Mouse (Mus musculus) CH12.LX (cell line): ENCODE results near the gene Rtn2. TPM values are rescaled to one million over a fixed set of nuclear protein-coding genes. Genes with fewer than 3 reads are reported as not detected.

Experiments used
- DNase-seq: peaks from one replicate; pipeline ENCODE4 v3.0.0-alpha.2; 2013; ENCODE audit errors: extremely low read depth
- H3K27ac ChIP-seq: 2 replicates; pipeline ENCODE4 v1.5.1; 2012; ENCODE audit warnings: low read depth, mild to moderate bottlenecking, control low read depth, moderate library complexity; ENCODE audit not compliant: insufficient read depth
- H3K27me3 ChIP-seq: replicated peaks from 2 replicates; pipeline ENCODE3; 2012; ENCODE audit warnings: inconsistent platforms
- H3K36me3 ChIP-seq, 2 experiments: replicated peaks in 1 of 2; 2 replicates each; pipeline versions ENCODE3 to v1.6.1; 2012; ENCODE audit warnings: inconsistent platforms in 1 of 2, low read length in 1 of 2, mild to moderate bottlenecking in 1 of 2, mixed read lengths in 1 of 2, moderate library complexity in 1 of 2; ENCODE audit not compliant: control insufficient read depth in 1 of 2, insufficient read depth in 1 of 2
- H3K4me1 ChIP-seq, 2 experiments: 2 replicates each; pipeline ENCODE4 v1.6.1; 2012; ENCODE audit warnings: inconsistent platforms in 1 of 2, moderate library complexity in 1 of 2; ENCODE audit not compliant: insufficient read depth in 2 of 2, control insufficient read depth in 1 of 2
- H3K4me2 ChIP-seq: 2 replicates; pipeline ENCODE4 v1.6.1; 2012; ENCODE audit warnings: low read depth, mild to moderate bottlenecking, control low read depth; ENCODE audit not compliant: poor library complexity, insufficient read depth, severe bottlenecking
- H3K4me3 ChIP-seq, 3 experiments: fragments of 150-350 bp in 1 of 3; sonication (generic) in 1 of 3; replicated peaks in 1 of 3; 2 replicates each; pipeline versions ENCODE3 to v1.5.1; 2011 to 2012; ENCODE audit warnings: low read depth in 2 of 3, low read length in 2 of 3, mild to moderate bottlenecking in 2 of 3, moderate library complexity in 2 of 3, control low read depth in 1 of 3, improper control_type of control experiment in 1 of 3, inconsistent platforms in 1 of 3, mixed read lengths in 1 of 3; ENCODE audit not compliant: poor library complexity in 1 of 3
- H3K79me2 ChIP-seq: replicated peaks from 2 replicates; pipeline ENCODE4 v1.6.1; 2012; ENCODE audit warnings: mild to moderate bottlenecking, moderate library complexity; ENCODE audit not compliant: control insufficient read depth, poor library complexity, insufficient read depth, severe bottlenecking; ENCODE audit errors: extremely low read depth
- H3K9ac ChIP-seq: 2 replicates; pipeline ENCODE4 v1.6.1; 2012; ENCODE audit warnings: low read depth, mild to moderate bottlenecking, control low read depth, moderate library complexity; ENCODE audit not compliant: insufficient read depth
- H3K9me3 ChIP-seq: replicated peaks from 2 replicates; pipeline ENCODE3; 2012; ENCODE audit warnings: low read length, inconsistent platforms, mixed read lengths
- BHLHE40 ChIP-seq: IDR thresholded peaks from 2 replicates; pipeline ENCODE4 v1.6.1; 2011; ENCODE audit warnings: mild to moderate bottlenecking, low read depth, low read length, improper control_type of control experiment
- CHD1 ChIP-seq: IDR thresholded peaks from 2 replicates; pipeline ENCODE4 v1.6.1; 2012; ENCODE audit warnings: low read depth, low read length, improper control_type of control experiment, inconsistent platforms
- CHD2 ChIP-seq: IDR thresholded peaks from 2 replicates; pipeline ENCODE4 v1.6.1; 2011; ENCODE audit warnings: low read length, improper control_type of control experiment
- CTCF ChIP-seq, 2 experiments: IDR thresholded peaks in 1 of 2; conservative IDR thresholded peaks in 1 of 2; 2 replicates each; pipeline ENCODE4 v1.5.1; 2011 to 2012; ENCODE audit warnings: low read depth in 2 of 2, low read length in 2 of 2, improper control_type of control experiment in 1 of 2, inconsistent platforms in 1 of 2, mild to moderate bottlenecking in 1 of 2, moderate library complexity in 1 of 2
- E2F4 ChIP-seq: IDR thresholded peaks from 2 replicates; pipeline ENCODE4 v1.6.1; 2011; ENCODE audit warnings: low read depth, low read length, improper control_type of control experiment; ENCODE audit not compliant: insufficient replicate concordance
- EP300 ChIP-seq: IDR thresholded peaks from 2 replicates; pipeline ENCODE4 v1.6.1; 2011; ENCODE audit warnings: low read length, improper control_type of control experiment
- ETS1 ChIP-seq: conservative IDR thresholded peaks from 2 replicates; pipeline ENCODE4 v1.6.1; 2012; ENCODE audit warnings: low read depth, mild to moderate bottlenecking, inconsistent platforms, low read length, improper control_type of control experiment, moderate library complexity
- GABPA ChIP-seq: IDR thresholded peaks from 2 replicates; pipeline ENCODE4 v1.6.1; 2012; ENCODE audit warnings: low read depth, low read length, improper control_type of control experiment, inconsistent platforms; ENCODE audit not compliant: insufficient replicate concordance
- HCFC1 ChIP-seq: IDR thresholded peaks from 2 replicates; pipeline ENCODE4 v1.6.1; 2012; ENCODE audit warnings: low read depth, mild to moderate bottlenecking, inconsistent platforms, low read length, improper control_type of control experiment
- IRF4 ChIP-seq: IDR thresholded peaks from 2 replicates; pipeline ENCODE4 v1.6.1; 2014; ENCODE audit warnings: low read depth, mild to moderate bottlenecking, inconsistent platforms, low read length, improper control_type of control experiment
- JUND ChIP-seq: conservative IDR thresholded peaks from 2 replicates; pipeline ENCODE4 v1.6.1; 2011; ENCODE audit warnings: low read depth, low read length, improper control_type of control experiment
- KAT2A ChIP-seq: IDR thresholded peaks from 2 replicates; pipeline ENCODE4 v1.6.1; 2012; ENCODE audit warnings: low read length, improper control_type of control experiment, inconsistent platforms; ENCODE audit not compliant: insufficient replicate concordance
- MAFK ChIP-seq: IDR thresholded peaks from 2 replicates; pipeline ENCODE4 v1.6.1; 2011; ENCODE audit warnings: low read length, improper control_type of control experiment; ENCODE audit not compliant: insufficient replicate concordance
- MAX ChIP-seq: IDR thresholded peaks from 2 replicates; pipeline ENCODE4 v1.6.1; 2011; ENCODE audit warnings: low read length, improper control_type of control experiment
- MAZ ChIP-seq: IDR thresholded peaks from 2 replicates; pipeline ENCODE4 v1.6.1; 2012; ENCODE audit warnings: low read depth, mild to moderate bottlenecking, inconsistent platforms, low read length, improper control_type of control experiment, moderate library complexity
- MXI1 ChIP-seq: IDR thresholded peaks from 2 replicates; pipeline ENCODE4 v1.6.1; 2011; ENCODE audit warnings: mild to moderate bottlenecking, low read depth, low read length, improper control_type of control experiment
- NELFE ChIP-seq: IDR thresholded peaks from 2 replicates; pipeline ENCODE4 v1.6.1; 2011; ENCODE audit warnings: low read depth, low read length, improper control_type of control experiment
- RAD21 ChIP-seq: IDR thresholded peaks from 2 replicates; pipeline ENCODE4 v1.6.1; 2011; ENCODE audit warnings: low read depth, mild to moderate bottlenecking, low read length, improper control_type of control experiment, moderate library complexity
- UBTF ChIP-seq: IDR thresholded peaks from 2 replicates; pipeline ENCODE4 v1.6.1; 2012; ENCODE audit warnings: low read depth, mild to moderate bottlenecking, inconsistent platforms, low read length, improper control_type of control experiment, moderate library complexity
- USF1 ChIP-seq: IDR thresholded peaks from 2 replicates; pipeline ENCODE4 v1.6.1; 2014; ENCODE audit warnings: low read depth, mild to moderate bottlenecking, inconsistent platforms, low read length, improper control_type of control experiment
- ZC3H11A ChIP-seq: IDR thresholded peaks from 2 replicates; pipeline ENCODE4 v1.6.1; 2012; ENCODE audit warnings: low read depth, mild to moderate bottlenecking, inconsistent platforms, low read length, improper control_type of control experiment
- ZKSCAN1 ChIP-seq: IDR thresholded peaks from 2 replicates; pipeline ENCODE4 v1.6.1; 2012; ENCODE audit warnings: low read depth, inconsistent platforms, low read length, improper control_type of control experiment, borderline replicate concordance
- dilution Hi-C: fragments of 300-500 bp; cut with MboI; formaldehyde crosslinking; loops from 2 replicates; pipeline ENCODE4 v1.14.3; 2020; ENCODE audit warnings: low sequenced_read_pairs; ENCODE audit not compliant: extremely low pct_unique_long_range_greater_than_20kb, extremely low pct_ligation_motif_present
- in situ Hi-C: fragments of 300-500 bp; cut with MboI; formaldehyde crosslinking; loops from 3 replicates; pipeline ENCODE4 v1.14.3; 2019; ENCODE audit warnings: low sequenced_read_pairs, low pct_ligation_motif_present, low pct_unique_long_range_greater_than_20kb, mixed read lengths
- polyA plus RNA-seq: library from polyadenylated mRNA; unstranded; fragments of >175 nt; gene quantifications from 2 replicates; pipeline ENCODE4 v1.2.1, GENCODE M21; 2012; ENCODE audit warnings: low read depth; ENCODE audit not compliant: insufficient read length
- total RNA-seq, 2 experiments: library from RNA; depleted of rRNA; stranded (reverse); fragments of 300-350 nt in 1 of 2; fragments of >200 nt in 1 of 2; gene quantifications; 2 replicates each; pipeline ENCODE4 v1.2.3; 2012 to 2014

The Rtn2 gene
- total and polyA plus RNA-seq, 3 experiments, result 0.56 to 0.76 (median 0.72) TPM

DNA sequence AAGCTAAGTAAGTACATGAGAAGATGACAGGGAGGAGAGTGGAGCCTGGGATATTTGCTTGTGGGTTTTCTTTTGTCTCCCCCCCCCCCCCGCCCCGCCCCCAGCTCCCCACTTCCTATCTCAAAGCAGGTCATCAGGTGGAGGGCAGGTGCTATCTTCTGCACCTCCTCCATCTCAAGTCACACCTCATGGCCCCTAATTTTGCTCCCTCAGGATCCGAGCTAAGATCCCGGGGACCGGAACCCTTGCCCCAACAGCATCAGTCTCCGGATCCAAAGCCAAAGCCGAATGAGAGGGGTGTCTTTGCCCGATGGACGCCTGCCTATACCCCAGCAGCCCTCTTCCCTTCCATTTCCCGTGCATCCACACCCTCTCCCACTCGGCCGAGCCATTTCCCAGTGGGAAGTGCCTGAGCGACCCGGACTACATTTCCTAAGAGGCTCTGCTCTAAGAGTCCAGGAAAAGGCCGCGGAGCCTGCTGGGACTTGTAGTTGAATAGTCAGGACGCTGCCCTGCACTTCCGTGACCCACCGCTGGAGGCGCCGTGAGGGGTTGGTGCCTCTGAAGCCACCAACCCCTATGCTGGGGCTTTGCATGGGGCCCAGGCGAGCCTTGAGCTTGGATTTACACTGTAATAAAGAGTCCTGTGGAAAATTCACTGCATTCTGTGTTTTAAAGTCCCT, 13.2 kb downstream of the Rtn2 start (continued):
- TF ChIP-seq IRF4, result peak; percentile 58; the same call in 1 of the 2 replicates

DNA sequence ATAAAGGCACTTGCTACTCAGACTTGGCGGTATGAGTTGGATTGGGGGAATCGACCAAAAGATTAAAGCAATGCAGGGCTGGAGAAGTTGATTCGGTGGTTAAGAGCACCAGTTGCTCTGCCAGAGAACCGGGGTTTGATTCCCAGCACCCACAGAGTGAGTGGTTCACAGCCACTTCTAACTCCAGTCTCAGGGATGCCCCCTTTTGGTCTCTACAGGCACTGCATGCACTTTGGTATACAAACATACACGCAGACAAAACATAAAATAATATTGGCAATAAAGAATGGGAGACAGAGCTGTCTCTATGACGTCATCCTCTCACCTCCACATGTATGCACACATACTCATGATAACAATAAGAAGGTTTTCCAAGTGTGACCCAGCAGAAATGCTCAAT, 14.6 kb downstream of the Rtn2 start:
- Histone ChIP-seq H3K27ac (no peak overlapping the region), H3K4me1 (peaks cover 4 to 22% of the 10 kb centered on the region in 2 experiments; a peak in 3 of 4 replicates), H3K79me2 (no peaks in the 10 kb centered on the region), H3K9me3 (peaks cover 3% of the 10 kb centered on the region), H3K4me3 (no peak overlapping the region), H3K36me3 (no peaks in the 10 kb centered on the region), H3K4me2 (no peak overlapping the region), H3K9ac (no peak overlapping the region), H3K27me3 (peaks cover 8% of the 10 kb centered on the region)
- no peak for TF ChIP-seq MAX
- TF ChIP-seq CTCF (conservative IDR thresholded peaks at IDR 0.05 in 1 of 2, IDR thresholded peaks at IDR 0.05 in 1 of 2; ENCODE audit: low read depth in 2 of 2, low read length in 2 of 2), result peak; percentile 19 to 32; a peak in 3 of 4 replicates
- dilution Hi-C loops, result no loop called here
- DNase-seq, result no peak
- in situ Hi-C loops, result no loop called here

DNA sequence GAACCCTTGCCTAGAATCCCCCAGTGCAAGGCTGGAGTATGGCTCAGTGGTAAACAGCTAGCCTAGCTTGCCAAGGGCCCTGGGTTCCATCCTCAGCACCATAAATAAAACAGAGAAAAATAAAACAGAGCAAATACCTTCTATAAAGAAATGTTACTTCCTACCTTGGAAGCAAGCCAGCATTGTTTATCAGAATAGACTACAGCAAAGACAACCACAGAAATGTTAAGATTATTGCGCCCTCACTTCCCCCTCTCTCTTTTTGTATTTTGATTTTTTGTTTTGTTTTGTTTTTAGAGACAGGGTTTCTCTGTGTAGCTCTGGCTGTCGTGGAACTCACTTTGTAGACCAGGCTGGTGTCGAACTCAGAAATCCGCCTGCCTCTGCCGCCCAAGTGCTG, 15.4 kb downstream of the Rtn2 start:
- Histone ChIP-seq H3K4me1 (peaks cover 4 to 24% of the 10 kb centered on the region in 2 experiments; a peak in 3 of 4 replicates), H3K9ac (no peak overlapping the region), H3K27me3 (peaks cover 16% of the 10 kb centered on the region), H3K9me3 (peaks cover 3% of the 10 kb centered on the region), H3K36me3 (no peaks in the 10 kb centered on the region), H3K4me2 (no peak overlapping the region), H3K79me2 (no peaks in the 10 kb centered on the region), H3K4me3 (no peak overlapping the region), H3K27ac (no peak overlapping the region)
- in situ Hi-C loops, result no loop called here
- dilution Hi-C loops, result no loop called here
- TF ChIP-seq EP300 (no peak), CHD1 (no peak)
- no peak for DNase-seq

DNA sequence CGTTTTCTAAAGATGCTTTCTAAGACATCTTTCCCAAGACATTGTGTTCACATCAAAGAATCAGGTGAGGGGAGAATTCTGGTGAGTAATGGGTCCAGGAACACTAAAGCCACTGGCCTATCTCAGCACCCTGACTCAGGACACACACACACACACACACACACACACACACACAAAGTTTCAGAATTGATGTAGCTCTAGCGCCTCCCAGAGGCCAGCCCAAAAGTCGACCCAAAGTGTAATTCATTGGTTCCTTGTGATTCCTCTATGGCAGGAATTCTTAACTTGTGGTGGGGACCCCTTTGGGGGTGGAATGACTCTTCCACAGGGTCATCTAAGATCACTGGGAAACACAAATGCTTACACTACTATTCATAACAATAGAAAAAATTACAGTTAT, 16.8 kb downstream of the Rtn2 start:
- H3K79me2 ChIP-seq, result no peaks in the 10 kb centered on the region
- no peak overlapping the region for H3K9ac ChIP-seq
- no peak overlapping the region for H3K27ac ChIP-seq
- in situ Hi-C loops (no loop called here), dilution Hi-C loops (no loop called here)
- H3K9me3 ChIP-seq, result peaks cover 3% of the 10 kb centered on the region
- H3K4me2 ChIP-seq, result no peak overlapping the region
- H3K4me3 ChIP-seq, result no peak overlapping the region
- peak; percentile 70 for DNase-seq
- H3K4me1 ChIP-seq, result peaks cover 4 to 27% of the 10 kb centered on the region in 2 experiments; a peak in 3 of 4 replicates
- H3K36me3 ChIP-seq, result no peaks in the 10 kb centered on the region
- peaks cover 26% of the 10 kb centered on the region for H3K27me3 ChIP-seq
- TF ChIP-seq IRF4 (peak; percentile 26; the same call in 1 of the 2 replicates), RAD21 (peak; percentile 88), BHLHE40 (no peak), MAFK (no peak), MAX (no peak), HCFC1 (no peak), GABPA (no peak), CHD2 (no peak), ZC3H11A (peak; percentile 67), ETS1 (no peak), ZKSCAN1 (no peak), KAT2A (no peak), CTCF (conservative IDR thresholded peaks at IDR 0.05 in 1 of 2, IDR thresholded peaks at IDR 0.05 in 1 of 2; ENCODE audit: low read depth in 2 of 2, low read length in 2 of 2) (peak; percentile 50 to 96; a peak in 3 of 4 replicates), MAZ (no peak), NELFE (no peak), JUND (0 out of 2 replicates have a peak, but pooled peaks have one; percentile 27), UBTF (no peak), MXI1 (no peak), EP300 (no peak), USF1 (no peak), E2F4 (no peak)
